Mouse (Mus musculus): ENCODE data around the gene Gng2. TPM values are rescaled to one million over a fixed set of nuclear protein-coding genes. Genes with fewer than 3 reads are reported as not detected.

Gng2 gene
- polyA plus RNA-seq, 1 experiment = 117 TPM

GRCm38 (mm10) chr14:20007446-20007845, 30.0 kb upstream of the Gng2 start:
- no peak overlapping the region for H3K27ac ChIP-seq (ENCODE audit: insufficient read depth, low read length)
- no peaks in the 10 kb centered on the region for H3K9me3 ChIP-seq (replicated peaks; ENCODE audit: control insufficient read depth, insufficient read depth, low read length, poor library complexity, severe bottlenecking)
- no peak overlapping the region for H3K9ac ChIP-seq (ENCODE audit: low read depth, poor library complexity, severe bottlenecking)
- H3K27me3 ChIP-seq (ENCODE audit: control insufficient read depth, insufficient read depth, low read length, poor library complexity, severe bottlenecking) = no peaks in the 10 kb centered on the region
- no peaks in the 10 kb centered on the region for H3K4me1 ChIP-seq (ENCODE audit: control insufficient read depth, insufficient read depth, low read length)
- no peak overlapping the region for H3K4me3 ChIP-seq (ENCODE audit: low read depth, low read length)
- TF ChIP-seq CTCF (IDR thresholded peaks at IDR 0.05; ENCODE audit: low read depth, low read length) (no peak), EP300 (IDR thresholded peaks at IDR 0.05; ENCODE audit: insufficient read depth, low read depth, low read length) (no peak), POLR2A (IDR thresholded peaks at IDR 0.05; ENCODE audit: insufficient read depth, low read length) (no peak)
- H3K36me3 ChIP-seq (ENCODE audit: control insufficient read depth, insufficient read depth, low read length, poor library complexity, severe bottlenecking) = no peaks in the 10 kb centered on the region

DNA sequence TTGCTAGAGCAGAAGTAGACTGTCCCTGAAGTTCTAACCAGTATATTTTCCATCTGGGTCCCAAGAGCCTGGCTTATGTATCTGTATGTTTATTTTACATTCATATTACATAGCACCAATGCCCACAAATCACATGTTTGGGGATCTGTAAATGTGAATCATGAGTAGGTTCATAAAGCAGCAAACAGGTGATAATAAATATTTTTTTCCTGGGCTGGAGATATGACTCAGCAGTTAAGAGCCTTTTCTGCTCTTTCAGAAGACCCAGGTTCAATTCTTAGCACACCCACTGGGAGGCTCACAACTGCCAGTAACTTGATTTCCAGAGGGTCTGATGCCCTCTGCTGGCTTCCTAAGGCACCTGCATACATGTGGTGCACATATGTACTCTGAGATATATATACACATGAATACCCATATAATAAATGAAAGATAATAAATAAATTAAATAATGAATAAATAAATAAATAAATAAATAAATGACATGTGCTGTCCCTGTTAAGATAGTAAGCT, 27.4 kb upstream of the Gng2 start:
- Histone ChIP-seq H3K27ac (ENCODE audit: insufficient read depth, low read length) (no peak overlapping the region), H3K4me3 (ENCODE audit: low read depth, low read length) (no peak overlapping the region), H3K4me1 (ENCODE audit: control insufficient read depth, insufficient read depth, low read length) (no peaks in the 10 kb centered on the region), H3K9me3 (replicated peaks; ENCODE audit: control insufficient read depth, insufficient read depth, low read length, poor library complexity, severe bottlenecking) (no peaks in the 10 kb centered on the region), H3K9ac (ENCODE audit: low read depth, poor library complexity, severe bottlenecking) (no peak overlapping the region), H3K27me3 (ENCODE audit: control insufficient read depth, insufficient read depth, low read length, poor library complexity, severe bottlenecking) (no peaks in the 10 kb centered on the region), H3K36me3 (ENCODE audit: control insufficient read depth, insufficient read depth, low read length, poor library complexity, severe bottlenecking) (no peaks in the 10 kb centered on the region)
- TF ChIP-seq POLR2A (IDR thresholded peaks at IDR 0.05; ENCODE audit: insufficient read depth, low read length) = no peak
- peak; percentile 18 for TF ChIP-seq CTCF (IDR thresholded peaks at IDR 0.05; ENCODE audit: low read depth, low read length)

GRCm38 (mm10) chr14:19996853-19997252, 19.4 kb upstream of the Gng2 start:
- Histone ChIP-seq H3K36me3 (ENCODE audit: control insufficient read depth, insufficient read depth, low read length, poor library complexity, severe bottlenecking) (no peaks in the 10 kb centered on the region), H3K27ac (ENCODE audit: insufficient read depth, low read length) (no peak overlapping the region), H3K27me3 (ENCODE audit: control insufficient read depth, insufficient read depth, low read length, poor library complexity, severe bottlenecking) (no peaks in the 10 kb centered on the region), H3K4me3 (ENCODE audit: low read depth, low read length) (no peak overlapping the region), H3K9ac (ENCODE audit: low read depth, poor library complexity, severe bottlenecking) (no peak overlapping the region), H3K4me1 (ENCODE audit: control insufficient read depth, insufficient read depth, low read length) (no peaks in the 10 kb centered on the region), H3K9me3 (replicated peaks; ENCODE audit: control insufficient read depth, insufficient read depth, low read length, poor library complexity, severe bottlenecking) (no peaks in the 10 kb centered on the region)
- TF ChIP-seq EP300 (IDR thresholded peaks at IDR 0.05; ENCODE audit: insufficient read depth, low read depth, low read length) (no peak), CTCF (IDR thresholded peaks at IDR 0.05; ENCODE audit: low read depth, low read length) (no peak), POLR2A (IDR thresholded peaks at IDR 0.05; ENCODE audit: insufficient read depth, low read length) (no peak)

GRCm38 (mm10) chr14:19995943-19996342, 18.5 kb upstream of the Gng2 start:
- H3K9me3 ChIP-seq (replicated peaks; ENCODE audit: control insufficient read depth, insufficient read depth, low read length, poor library complexity, severe bottlenecking) = no peaks in the 10 kb centered on the region
- H3K4me3 ChIP-seq (ENCODE audit: low read depth, low read length) = no peak overlapping the region
- no peaks in the 10 kb centered on the region for H3K36me3 ChIP-seq (ENCODE audit: control insufficient read depth, insufficient read depth, low read length, poor library complexity, severe bottlenecking)
- TF ChIP-seq EP300 (IDR thresholded peaks at IDR 0.05; ENCODE audit: insufficient read depth, low read depth, low read length) (no peak), POLR2A (IDR thresholded peaks at IDR 0.05; ENCODE audit: insufficient read depth, low read length) (no peak), CTCF (IDR thresholded peaks at IDR 0.05; ENCODE audit: low read depth, low read length) (no peak)
- H3K27ac ChIP-seq (ENCODE audit: insufficient read depth, low read length) = no peak overlapping the region
- H3K9ac ChIP-seq (ENCODE audit: low read depth, poor library complexity, severe bottlenecking) = no peak overlapping the region
- no peaks in the 10 kb centered on the region for H3K4me1 ChIP-seq (ENCODE audit: control insufficient read depth, insufficient read depth, low read length)
- H3K27me3 ChIP-seq (ENCODE audit: control insufficient read depth, insufficient read depth, low read length, poor library complexity, severe bottlenecking) = no peaks in the 10 kb centered on the region

GRCm38 (mm10) chr14:19994068-19994467, 16.6 kb upstream of the Gng2 start:
- Histone ChIP-seq H3K4me3 (ENCODE audit: low read depth, low read length) (no peak overlapping the region), H3K36me3 (ENCODE audit: control insufficient read depth, insufficient read depth, low read length, poor library complexity, severe bottlenecking) (no peaks in the 10 kb centered on the region), H3K27ac (ENCODE audit: insufficient read depth, low read length) (no peak overlapping the region), H3K9me3 (replicated peaks; ENCODE audit: control insufficient read depth, insufficient read depth, low read length, poor library complexity, severe bottlenecking) (no peaks in the 10 kb centered on the region), H3K27me3 (ENCODE audit: control insufficient read depth, insufficient read depth, low read length, poor library complexity, severe bottlenecking) (no peaks in the 10 kb centered on the region), H3K4me1 (ENCODE audit: control insufficient read depth, insufficient read depth, low read length) (no peaks in the 10 kb centered on the region), H3K9ac (ENCODE audit: low read depth, poor library complexity, severe bottlenecking) (no peak overlapping the region)
- TF ChIP-seq CTCF (IDR thresholded peaks at IDR 0.05; ENCODE audit: low read depth, low read length) (no peak), POLR2A (IDR thresholded peaks at IDR 0.05; ENCODE audit: insufficient read depth, low read length) (no peak), EP300 (IDR thresholded peaks at IDR 0.05; ENCODE audit: insufficient read depth, low read depth, low read length) (no peak)

- Histone ChIP-seq H3K4me1 (ENCODE audit: control insufficient read depth, insufficient read depth, low read length) (no peaks in the 10 kb centered on the region), H3K9ac (ENCODE audit: low read depth, poor library complexity, severe bottlenecking) (no peak overlapping the region), H3K4me3 (ENCODE audit: low read depth, low read length) (no peak overlapping the region), H3K9me3 (replicated peaks; ENCODE audit: control insufficient read depth, insufficient read depth, low read length, poor library complexity, severe bottlenecking) (no peaks in the 10 kb centered on the region), H3K27ac (ENCODE audit: insufficient read depth, low read length) (no peak overlapping the region), H3K36me3 (ENCODE audit: control insufficient read depth, insufficient read depth, low read length, poor library complexity, severe bottlenecking) (no peaks in the 10 kb centered on the region), H3K27me3 (ENCODE audit: control insufficient read depth, insufficient read depth, low read length, poor library complexity, severe bottlenecking) (no peaks in the 10 kb centered on the region)
- TF ChIP-seq CTCF (IDR thresholded peaks at IDR 0.05; ENCODE audit: low read depth, low read length) = no peak
- TF ChIP-seq POLR2A (IDR thresholded peaks at IDR 0.05; ENCODE audit: insufficient read depth, low read length) = no peak
- no peak for TF ChIP-seq EP300 (IDR thresholded peaks at IDR 0.05; ENCODE audit: insufficient read depth, low read depth, low read length)
Observed at GRCm38 (mm10) chr14:19993570-19993883, 16.1 kb upstream of the Gng2 start.

Measured in ES-Bruce4 (cell line).